Comparison of ENCODE assay signal across 16 mouse cellular contexts in genomic region chr12:83438002-83438401, GRCm38 (mm10). TPM values are rescaled to one million over a fixed set of nuclear protein-coding genes. Genes with fewer than 3 reads are reported as not detected.
DNase-seq lines count a peak whose midpoint lies in the region; ATAC-seq lines count a peak whose summit lies in the region.
"Had no signal": no experiment of that assay in that cellular context is flagged by ENCODE, and none has a peak within 500 bp of the region (broad histone marks: within the 10 kb centered on the region; RNA-seq: fewer than 3 reads in every experiment).

No protein-coding gene starts in this region.

- DNase-seq in 416B (ENCODE audit: low read depth) = peak; percentile 15
- DNase-seq in A20 (ENCODE audit: low read depth, low spot score) = peak; percentile 61
- DNase-seq in adrenal gland, adult 8-10 months = no peak
- DNase-seq in right cerebral cortex, adult 2 months (ENCODE audit: low spot score in 2 of 2) = no peak
- DNase-seq: adrenal gland, adult 2 months; adrenal gland, postnatal 36 days; cerebellum, adult 2 months; cerebellum, postnatal 14 days; forebrain, postnatal 0 days; gastrocnemius, postnatal 36 days; heart, adult 18-20 months; heart, postnatal 14 days had no signal

- peak; percentile 97 for ATAC-seq in granulocyte monocyte progenitor cell, adult 5-6 weeks (replicated peaks; ENCODE audit: poor library complexity, severe bottlenecking)
- peak; percentile 82 for ATAC-seq in monocyte, adult 5-6 weeks (replicated peaks; ENCODE audit: insufficient number of reproducible peaks, low FRiP score, low TSS enrichment, poor library complexity, severe bottlenecking)
- ATAC-seq: forebrain, embryonic 13.5 days; forebrain, postnatal 0 days; intestine, embryonic 15.5 days had no signal

RNA-seq across cellular contexts. Expression of gene Dpf3, which starts 49.5 kb away (rescaled TPM):
- not detected in 2 replicates for total RNA-seq in granulocyte monocyte progenitor cell, adult 5-6 weeks (2014; fragmentation: Nextera tagmentation)
- total RNA-seq in granulocyte monocyte progenitor cell, adult 5-6 weeks (2017) = 0.31 and 2.2 TPM in 2 replicates
- total RNA-seq in monocyte, adult 5-6 weeks (2017) = 5.2 to 5.5 TPM (median 5.3 TPM) in 3 replicates
- 10 to 100 TPM in 1 of 4 experiments, 1 to 10 TPM in 3; 6.9 to 14.2 (median 9.4) TPM for total RNA-seq in adrenal gland, adult 8-10 months (2022)

Comparison
In these comparisons a context has a peak if more than half of its experiments do, and no peak if none do; other contexts are left out.
1. DNase-seq: peak in 416B (single experiment) and A20 (single experiment); none in adrenal gland, adult 8-10 months (single experiment) and right cerebral cortex, adult 2 months (0 of 2).